In genomic region chr5:64112360-64112759, GRCm38 (mm10) we compare ENCODE assay signal across 12 mouse cellular contexts. TPM values are rescaled to one million over a fixed set of nuclear protein-coding genes. Genes with fewer than 3 reads are reported as not detected.
DNase-seq lines count a peak whose midpoint lies in the region.
"Had no signal": no experiment of that assay in that cellular context is flagged by ENCODE, and none has a peak within 500 bp of the region (broad histone marks: within the 10 kb centered on the region; RNA-seq: fewer than 3 reads in every experiment).

No protein-coding gene starts in this region.

- DNase-seq in adrenal gland, adult (ENCODE audit: inconsistent age in 2 of 2, low spot score in 1 of 2) = peak; percentile 84 to 89
- DNase-seq in adrenal gland, postnatal 4 days (ENCODE audit: low spot score in 2 of 2) = no peak
- peak; percentile 83 for DNase-seq in 416B (ENCODE audit: low read depth)
- peak; percentile 28 for DNase-seq in adrenal gland, postnatal 25 days
- peak; percentile 7 for DNase-seq in kidney, postnatal 14 days
- DNase-seq in testis, postnatal 14 days (ENCODE audit: low spot score) = no peak
- DNase-seq in lung, postnatal 36 days = no peak
- no peak for DNase-seq in thymus, postnatal 25 days
- DNase-seq: cerebellum, adult 18-20 months; gastrocnemius, postnatal 25 days; liver, embryonic 13.5 days; thymus, postnatal 4 days had no signal

RNA-seq across cellular contexts. Expression of gene Pgm2, which starts 19.6 kb away (rescaled TPM):
- total RNA-seq in adrenal gland, postnatal 4 days (2021) = 10 to 100 TPM; 22.6 to 28.3 TPM
- 16.1 and 21.1 TPM in 2 replicates for total RNA-seq in adrenal gland, postnatal 25 days (2021)

RNA-seq across cellular contexts. Expression of gene Tbc1d1, which starts 43.7 kb away (rescaled TPM):
- 10 to 100 TPM; 20.2 to 26.7 TPM for total RNA-seq in adrenal gland, postnatal 4 days (2021)
- total RNA-seq in adrenal gland, postnatal 25 days (2021) = 10.8 and 11.2 TPM in 2 replicates

Comparison
In these comparisons a context has a peak if more than half of its experiments do, and no peak if none do; other contexts are left out.
1. DNase-seq: peak in adrenal gland, adult (2 of 2), 416B (single experiment), adrenal gland, postnatal 25 days (single experiment) and kidney, postnatal 14 days (single experiment); none in adrenal gland, postnatal 4 days (0 of 2), testis, postnatal 14 days (single experiment), lung, postnatal 36 days (single experiment) and thymus, postnatal 25 days (single experiment).